Mouse (Mus musculus) cortical plate, adult 2 months (tissue): Measurements from ENCODE around the gene Fam136a. TPM values are rescaled to one million over a fixed set of nuclear protein-coding genes. Genes with fewer than 3 reads are reported as not detected.

Source experiments
- H3K27ac ChIP-seq: fragments of 200-500 bp; 2 replicates; pipeline ENCODE4 v1.5.1; 2012; ENCODE audit warnings: low read length, control low read depth, inconsistent platforms; ENCODE audit not compliant: insufficient read depth
- H3K4me1 ChIP-seq: fragments of 200-500 bp; 2 replicates; pipeline ENCODE4 v1.6.1; 2011; ENCODE audit warnings: low read length; ENCODE audit not compliant: control insufficient read depth, insufficient read depth
- H3K4me3 ChIP-seq: fragments of 200-500 bp; 2 replicates; pipeline ENCODE4 v1.5.1; 2011; ENCODE audit warnings: mild to moderate bottlenecking, low read length, control low read depth; ENCODE audit not compliant: insufficient read depth
- CTCF ChIP-seq: fragments of 200-500 bp; IDR thresholded peaks from 2 replicates; pipeline ENCODE4 v1.5.1; 2011; ENCODE audit warnings: mild to moderate bottlenecking, control low read depth, low read length; ENCODE audit not compliant: insufficient read depth; ENCODE audit errors: extremely low read depth
- POLR2A ChIP-seq: fragments of 200-500 bp; IDR thresholded peaks from 2 replicates; pipeline ENCODE4 v1.6.1; 2011; ENCODE audit warnings: mild to moderate bottlenecking, low read length, control low read depth; ENCODE audit not compliant: insufficient read depth; ENCODE audit errors: extremely low read depth
- polyA plus RNA-seq: library from polyadenylated mRNA; depleted of rRNA; stranded (reverse); fragments of >200 nt; gene quantifications from 2 replicates; pipeline ENCODE4 v1.2.3, GENCODE M21; 2012; rRNA removed

The Fam136a gene
- 24.8 and 26.4 TPM in 2 replicates for polyA plus RNA-seq

DNA sequence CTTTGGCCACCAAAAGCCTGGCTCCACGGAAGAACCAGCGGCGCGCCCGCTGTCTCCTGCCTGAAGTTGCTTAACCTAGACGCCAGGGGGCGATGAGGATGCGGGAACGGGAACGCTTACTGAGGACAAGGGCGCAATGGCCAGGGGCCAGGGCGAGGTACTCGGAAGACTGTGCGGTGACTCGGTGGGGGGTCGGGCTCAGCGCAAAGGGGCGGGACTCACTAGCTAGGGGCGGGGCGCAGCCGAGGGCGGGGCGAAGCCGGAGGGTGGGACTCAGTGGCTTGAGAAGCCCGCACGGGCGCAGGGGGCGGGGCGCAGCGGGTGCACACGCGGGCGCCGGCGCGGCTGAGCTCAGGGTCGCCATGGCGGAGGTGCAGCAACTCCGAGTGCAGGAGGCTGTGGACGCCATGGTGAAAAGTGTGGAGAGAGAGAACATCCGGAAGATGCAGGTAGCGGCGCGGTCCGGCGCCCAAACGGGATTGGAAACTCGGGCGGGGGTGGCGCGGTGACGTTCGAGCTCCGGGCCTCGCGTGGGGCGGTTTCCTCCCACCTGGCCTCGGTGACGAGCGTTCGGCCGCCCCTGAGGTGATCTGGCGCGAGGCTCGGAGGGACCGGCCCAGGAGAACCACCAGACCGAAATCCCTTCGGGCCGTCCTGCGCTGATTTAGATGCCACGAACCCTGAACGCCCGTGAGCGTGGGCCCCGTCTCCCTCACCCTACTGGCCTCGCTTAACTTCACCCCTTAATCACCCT lies at the start of gene Fam136a:
Gene Fam136a, plus strand, starts transcription at position 276 of the 754 bp plus-strand sequence.
- Histone ChIP-seq H3K27ac (peak within 1 kb of the TSS; percentile 61), H3K4me1 (no peaks in the 10 kb centered on the region), H3K4me3 (peak within 1 kb of the TSS; percentile 60)
- TF ChIP-seq CTCF (peak; percentile 79), POLR2A (peak; percentile 61; the same call in 1 of the 2 replicates)

DNA sequence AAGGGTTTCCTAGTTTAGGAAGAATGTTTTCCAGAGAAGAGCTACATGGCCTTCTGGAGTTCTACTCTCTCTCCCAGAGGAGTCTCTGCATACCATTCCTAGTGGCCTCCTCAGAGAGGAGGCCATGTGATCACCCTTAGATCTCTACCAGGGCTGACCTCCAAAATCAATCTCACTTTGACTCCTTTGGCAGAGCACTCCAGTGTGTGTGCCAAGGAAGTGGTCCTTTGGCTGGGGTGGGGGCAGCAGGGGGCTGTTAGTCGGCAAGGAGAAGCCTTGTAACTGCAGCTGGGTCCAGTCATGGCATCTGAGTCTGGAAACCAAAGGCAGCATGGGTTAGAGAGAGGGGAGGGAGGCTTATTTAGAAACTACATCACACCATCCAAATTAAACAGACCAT lies 48.4 kb upstream of the Fam136a start:
- Histone ChIP-seq H3K4me3 (no peak overlapping the region), H3K4me1 (no peaks in the 10 kb centered on the region; the same call in 1 of the 2 replicates), H3K27ac (no peak overlapping the region)
- TF ChIP-seq CTCF: no peak
- TF ChIP-seq POLR2A: no peak

DNA sequence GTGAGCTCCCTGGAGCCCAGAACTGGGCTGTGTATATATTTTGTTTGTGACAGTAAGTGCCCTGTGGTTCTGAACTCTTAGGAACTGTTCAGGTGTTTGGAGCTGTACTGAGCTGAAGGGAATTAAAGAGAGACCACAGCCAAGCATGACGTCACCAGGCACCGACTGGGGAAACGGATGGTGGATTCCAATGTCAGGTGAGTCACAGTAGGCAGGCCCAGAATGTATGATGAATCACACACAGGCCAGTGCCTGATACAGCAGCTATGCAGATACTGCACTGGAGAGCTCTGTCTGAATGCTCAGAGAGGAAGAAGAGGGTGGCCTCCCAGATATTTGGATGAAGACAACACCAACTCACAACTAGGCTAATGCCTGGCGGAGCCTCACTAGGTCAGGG lies 46.6 kb upstream of the Fam136a start:
- no peak overlapping the region for H3K27ac ChIP-seq
- no peaks in the 10 kb centered on the region; the same call in 1 of the 2 replicates for H3K4me1 ChIP-seq
- no peak for TF ChIP-seq POLR2A
- TF ChIP-seq CTCF: no peak
- H3K4me3 ChIP-seq: no peak overlapping the region

DNA sequence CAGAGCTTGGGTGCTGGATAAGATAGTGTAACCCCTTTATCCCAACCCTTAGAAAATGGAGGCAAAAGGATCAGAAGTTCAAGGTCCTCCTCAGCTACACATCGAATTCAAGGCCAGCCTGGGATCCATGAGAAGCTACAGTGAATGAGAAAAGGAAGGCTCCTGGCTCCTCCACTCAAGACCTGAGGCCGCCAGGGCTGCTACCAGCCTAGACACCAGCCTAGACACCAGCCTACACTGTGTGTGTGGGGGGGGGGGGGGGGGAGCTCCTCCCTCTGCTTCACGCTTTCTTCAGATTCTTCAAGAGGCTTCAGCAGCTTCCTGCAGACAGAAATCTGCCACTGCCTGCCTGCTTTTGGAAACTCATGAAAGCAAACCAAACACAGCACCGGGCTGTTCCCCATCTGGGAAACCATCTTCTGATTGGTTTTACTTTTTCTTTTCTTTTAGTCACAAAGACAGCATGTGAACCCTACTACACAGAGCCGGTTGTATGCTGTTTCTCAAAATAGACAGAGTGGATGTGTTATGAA lies 43.3 kb upstream of the Fam136a start:
- Histone ChIP-seq H3K4me1 (no peaks in the 10 kb centered on the region; the same call in 1 of the 2 replicates), H3K27ac (no peak overlapping the region), H3K4me3 (no peak overlapping the region)
- TF ChIP-seq POLR2A (no peak), CTCF (no peak)

DNA sequence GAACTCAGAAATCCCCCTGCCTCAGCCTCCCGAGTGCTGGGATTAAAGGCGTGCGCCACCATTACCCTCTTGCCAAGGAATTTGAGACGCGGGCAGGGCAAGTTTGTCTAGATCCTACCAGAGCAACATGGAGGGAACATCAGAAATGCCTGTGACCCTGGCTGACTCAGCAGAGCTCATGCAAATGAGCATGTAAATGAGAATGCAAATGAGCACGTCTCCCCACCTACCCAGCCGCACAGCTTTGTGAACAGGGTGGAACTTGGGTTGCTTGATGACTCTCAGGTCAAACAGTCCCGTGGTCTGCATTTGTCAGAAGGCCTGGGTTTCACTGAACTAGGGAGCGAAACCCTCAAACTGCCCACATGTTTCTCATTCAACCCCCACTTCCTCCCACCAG lies 42.5 kb upstream of the Fam136a start:
- TF ChIP-seq POLR2A (no peak), CTCF (no peak)
- Histone ChIP-seq H3K27ac (no peak overlapping the region), H3K4me3 (no peak overlapping the region), H3K4me1 (no peaks in the 10 kb centered on the region; the same call in 1 of the 2 replicates)

DNA sequence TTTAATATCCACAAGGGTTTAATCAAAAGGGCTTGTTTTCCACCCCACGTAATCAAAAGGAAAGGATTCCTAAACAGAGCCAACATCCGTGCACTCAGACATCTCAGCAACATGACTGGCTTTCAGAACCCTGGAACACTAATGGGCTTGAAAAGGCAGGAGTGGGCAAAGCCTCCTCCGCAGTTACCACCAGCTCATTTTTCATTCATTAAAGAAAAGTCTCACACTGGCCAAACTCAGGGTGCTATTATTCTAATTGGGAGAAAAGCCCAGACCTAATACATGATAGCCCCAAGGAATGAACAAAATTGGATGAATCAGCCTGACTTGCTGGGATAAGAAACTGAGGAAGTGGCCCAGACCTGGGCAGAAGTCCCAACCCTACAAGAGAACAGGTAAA lies 41.0 kb upstream of the Fam136a start:
- H3K4me1 ChIP-seq: no peaks in the 10 kb centered on the region
- H3K27ac ChIP-seq: no peak overlapping the region
- TF ChIP-seq CTCF (no peak), POLR2A (no peak)
- H3K4me3 ChIP-seq: no peak overlapping the region

DNA sequence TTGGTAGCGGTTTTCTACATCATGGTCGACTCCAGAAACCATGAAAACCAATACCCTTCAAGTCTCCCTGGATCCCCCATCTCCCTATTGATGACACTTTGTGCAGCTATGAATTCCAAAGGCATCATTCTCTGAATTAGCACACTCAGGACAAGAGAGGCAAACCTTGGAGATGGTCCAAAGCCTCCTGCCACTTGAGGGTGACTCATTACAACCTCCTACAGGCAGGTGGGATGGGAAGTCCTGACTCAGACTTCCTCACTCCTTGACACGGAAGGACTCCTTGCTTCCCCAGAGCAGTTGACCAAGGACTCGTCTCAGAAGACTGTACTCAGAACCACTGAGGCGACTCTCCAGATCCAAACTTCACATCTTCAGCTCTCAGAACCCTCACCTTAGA lies 39.8 kb upstream of the Fam136a start:
- Histone ChIP-seq H3K27ac (no peak overlapping the region), H3K4me1 (no peaks in the 10 kb centered on the region), H3K4me3 (no peak overlapping the region)
- TF ChIP-seq CTCF: no peak
- no peak for TF ChIP-seq POLR2A

DNA sequence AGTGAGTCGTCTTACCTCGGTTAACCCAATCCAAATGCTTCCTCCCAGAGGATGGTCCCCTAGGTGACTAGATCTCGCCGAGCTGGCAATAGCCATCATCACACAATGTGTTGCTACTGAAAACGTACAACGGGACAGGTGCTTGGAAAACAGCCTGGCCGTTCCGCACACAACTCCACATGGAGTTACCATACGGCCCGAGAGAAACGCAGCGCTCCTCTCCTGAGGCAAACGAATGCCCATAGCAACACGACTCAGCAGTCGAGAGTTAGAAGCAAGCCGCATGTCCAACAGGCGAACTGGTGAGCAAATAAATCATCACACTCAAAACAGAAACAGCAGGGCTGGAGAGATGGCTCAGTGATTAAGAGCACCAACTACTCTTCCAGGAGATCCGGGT lies 38.6 kb upstream of the Fam136a start:
- Histone ChIP-seq H3K4me1 (no peaks in the 10 kb centered on the region), H3K4me3 (no peak overlapping the region), H3K27ac (no peak overlapping the region)
- no peak for TF ChIP-seq POLR2A
- no peak for TF ChIP-seq CTCF

DNA sequence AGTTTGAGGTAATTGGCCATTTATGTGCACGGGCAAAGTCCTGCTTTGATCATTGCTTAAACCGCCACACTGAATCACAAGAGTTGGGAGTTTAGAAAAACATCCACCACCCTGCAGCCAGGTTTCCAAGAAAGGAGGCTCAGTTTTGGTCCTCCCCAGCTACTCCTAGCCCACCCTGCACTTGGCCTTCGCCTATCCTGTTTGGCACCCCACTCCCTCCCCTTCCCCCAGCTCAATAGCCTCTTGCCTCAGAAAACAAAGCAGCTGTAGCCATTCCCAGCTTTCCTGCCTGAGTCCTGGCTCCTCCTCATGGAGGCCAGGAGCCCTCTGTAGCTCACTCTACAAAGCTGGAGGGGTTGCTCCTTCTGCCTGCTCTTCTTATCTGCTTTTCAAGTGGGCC lies 37.1 kb upstream of the Fam136a start:
- Histone ChIP-seq H3K27ac (no peak overlapping the region), H3K4me1 (no peaks in the 10 kb centered on the region), H3K4me3 (no peak overlapping the region)
- TF ChIP-seq CTCF (no peak), POLR2A (no peak)

DNA sequence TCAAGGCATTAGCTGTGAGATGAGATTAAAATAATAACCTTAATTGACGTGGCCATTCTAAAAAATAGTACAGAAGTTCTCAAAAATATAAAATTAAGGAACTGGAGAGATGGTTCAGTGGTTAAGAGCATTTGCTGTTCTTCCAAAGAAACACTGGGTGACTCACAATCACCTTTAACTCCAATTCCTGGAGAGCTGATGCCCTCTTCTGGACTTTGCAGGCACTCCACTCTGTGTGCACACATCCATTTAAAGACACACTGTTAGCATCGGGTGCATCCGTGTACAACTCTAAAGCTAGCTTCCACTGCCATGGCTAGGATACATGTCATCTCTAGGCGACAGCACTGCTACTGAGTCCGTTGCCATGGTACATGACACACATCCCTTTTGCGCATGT lies 35.5 kb upstream of the Fam136a start:
- no peak for TF ChIP-seq CTCF
- no peak for TF ChIP-seq POLR2A
- Histone ChIP-seq H3K4me3 (no peak overlapping the region), H3K27ac (no peak overlapping the region), H3K4me1 (no peaks in the 10 kb centered on the region)
